Mouse (Mus musculus) neural tube, embryonic 10.5 days (tissue): Measurements from ENCODE around the gene Zfp445.

Experiments
- DNase-seq: peaks from one replicate; pipeline ENCODE4 v3.0.0-alpha.2; 2017; ENCODE audit warnings: low spot score; ENCODE audit errors: extremely low spot score

Gene Zfp445

DNA sequence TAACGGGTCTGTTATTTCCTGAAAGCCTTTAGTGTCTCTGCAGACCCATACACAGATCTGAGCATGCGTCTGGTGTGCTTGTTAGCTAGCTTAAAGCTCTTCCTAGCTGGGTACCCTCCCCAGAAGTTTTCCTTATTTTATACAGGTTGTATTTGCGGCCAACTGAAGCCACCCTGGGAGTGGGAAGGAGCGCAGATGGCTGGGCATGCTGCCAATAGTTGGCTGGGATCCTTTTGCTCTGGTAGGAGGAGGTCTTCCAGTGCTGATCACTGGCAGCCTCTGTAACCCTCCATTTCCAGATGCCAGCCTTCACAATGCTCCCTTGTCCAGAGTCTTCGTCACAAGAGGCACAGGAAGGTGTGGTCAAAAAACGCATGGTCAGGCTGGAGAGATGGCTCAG is 29.0 kb downstream of the Zfp445 start:
- DNase-seq: no peak

DNA sequence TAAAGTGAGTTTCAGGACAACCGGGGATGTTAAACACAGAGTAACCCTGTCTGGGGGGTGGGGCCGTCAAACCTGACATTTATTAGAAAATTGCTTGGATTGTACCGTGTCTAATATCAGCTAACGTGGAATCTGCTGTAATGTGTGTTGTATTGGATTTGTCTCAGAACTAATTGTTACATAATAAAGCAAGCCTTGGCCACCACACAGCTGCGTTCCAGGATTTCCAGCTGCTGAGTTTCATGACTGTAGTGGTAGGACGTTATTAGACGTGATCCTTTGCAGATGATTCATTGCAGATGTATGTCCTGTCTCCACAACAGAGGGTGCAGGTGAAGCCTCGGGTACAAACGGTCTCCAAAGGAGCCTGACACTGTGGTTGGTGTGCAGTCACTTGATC is 29.7 kb downstream of the Zfp445 start:
- DNase-seq: no peak

DNA sequence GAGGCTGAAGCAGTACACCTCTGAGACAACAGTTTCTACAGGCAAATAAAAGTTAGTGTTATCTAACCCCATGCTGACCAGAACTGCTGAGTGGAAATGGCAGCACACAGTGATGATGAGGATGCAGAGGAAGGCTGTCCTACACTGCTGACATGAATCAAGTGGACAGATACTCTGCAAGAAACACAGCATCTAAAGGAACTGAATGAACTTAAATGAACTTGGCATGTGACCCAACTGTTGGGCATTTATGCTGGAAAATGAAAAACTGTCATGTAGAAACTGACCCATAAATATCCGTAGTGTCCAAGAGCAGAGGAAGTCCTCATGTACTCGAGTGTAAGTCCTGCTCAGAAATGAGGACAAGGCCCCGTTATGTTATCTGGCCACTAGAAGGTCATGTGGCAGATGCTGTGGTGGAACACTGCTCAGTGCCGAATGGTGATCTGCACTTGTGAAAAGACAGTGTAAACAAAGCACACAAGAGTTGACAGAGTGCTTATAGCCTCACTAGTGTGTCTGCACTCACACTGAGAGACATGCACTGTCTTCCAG is 35.9 kb downstream of the Zfp445 start:
- DNase-seq: no peak

DNA sequence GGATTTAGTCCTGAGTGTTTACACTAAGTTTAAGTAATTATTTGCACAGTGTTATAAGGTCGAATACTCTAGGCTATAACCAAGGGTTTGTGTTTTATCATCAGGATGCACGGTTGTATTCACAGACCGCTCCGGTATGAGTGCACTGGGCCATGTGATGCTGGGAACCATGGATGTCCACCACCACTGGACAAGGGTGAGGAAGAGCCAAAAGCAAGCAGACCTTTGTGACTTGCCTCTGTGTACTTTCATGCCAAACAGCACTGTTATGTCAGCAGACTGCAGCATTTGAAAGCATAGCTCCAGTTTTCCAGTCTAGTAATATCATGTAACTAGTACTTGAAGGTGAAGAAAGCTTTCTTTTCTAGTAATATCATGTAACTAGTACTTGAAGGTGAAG is 39.1 kb downstream of the Zfp445 start:
- DNase-seq: no peak

DNA sequence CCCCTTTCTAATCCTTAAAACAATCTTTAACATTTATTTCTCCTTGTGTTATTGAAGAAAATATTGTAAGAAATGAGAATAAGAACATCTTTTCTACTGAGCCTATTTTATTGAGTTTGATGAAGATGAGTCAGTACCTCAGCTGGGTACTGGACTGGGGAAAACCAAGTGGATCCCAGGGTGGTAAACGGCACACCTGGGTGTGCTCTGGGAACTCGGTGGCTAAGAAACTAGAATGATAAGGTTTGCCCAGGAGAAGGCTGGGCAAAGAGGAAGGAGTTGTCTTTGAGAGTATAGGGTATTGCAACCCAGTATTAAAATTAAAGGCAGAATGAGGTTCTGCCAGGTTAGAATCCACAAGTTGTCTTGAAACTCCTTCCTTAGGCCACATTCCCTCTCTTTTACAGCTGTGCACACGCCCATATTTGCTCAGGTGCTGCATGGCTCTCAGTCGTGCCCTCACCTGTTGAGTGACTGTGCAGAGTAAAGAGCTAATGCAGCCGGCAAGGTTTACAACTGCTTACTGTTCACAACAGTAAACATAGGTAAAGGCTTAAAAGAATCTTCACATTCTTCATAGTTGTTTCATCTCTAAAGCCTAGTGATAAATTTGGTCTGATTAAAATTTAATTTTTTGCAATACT is 42.3 kb downstream of the Zfp445 start:
- no peak for DNase-seq

DNA sequence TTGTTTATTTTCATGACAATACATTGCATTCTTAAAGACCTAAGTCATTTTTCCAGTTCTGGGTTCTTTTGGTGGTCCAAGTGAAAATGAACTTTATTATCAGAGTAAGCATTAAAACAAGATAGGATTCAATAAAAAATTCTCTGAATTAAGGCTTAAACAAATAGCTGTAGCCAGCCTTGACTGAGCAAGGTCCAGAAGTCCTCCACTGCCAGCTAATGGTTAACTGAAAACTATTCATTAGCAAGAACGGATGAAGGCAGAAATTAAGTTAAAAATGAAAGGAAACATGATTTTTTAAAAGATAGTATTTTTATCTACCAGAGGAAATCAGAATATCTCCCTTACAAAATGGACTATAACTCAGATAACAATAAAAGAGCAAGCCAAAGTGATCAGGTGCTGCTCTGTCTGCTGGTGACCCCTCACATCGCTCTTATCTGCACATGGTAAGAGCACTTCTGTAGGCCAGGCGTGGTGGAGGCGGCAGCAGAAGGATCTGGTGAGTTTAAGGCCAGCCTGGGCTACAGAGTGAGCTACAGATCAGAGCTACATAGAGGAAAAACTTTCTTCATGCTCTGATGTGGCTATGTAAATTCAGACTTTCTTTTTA is 50.5 kb downstream of the Zfp445 start:
- no peak for DNase-seq

DNA sequence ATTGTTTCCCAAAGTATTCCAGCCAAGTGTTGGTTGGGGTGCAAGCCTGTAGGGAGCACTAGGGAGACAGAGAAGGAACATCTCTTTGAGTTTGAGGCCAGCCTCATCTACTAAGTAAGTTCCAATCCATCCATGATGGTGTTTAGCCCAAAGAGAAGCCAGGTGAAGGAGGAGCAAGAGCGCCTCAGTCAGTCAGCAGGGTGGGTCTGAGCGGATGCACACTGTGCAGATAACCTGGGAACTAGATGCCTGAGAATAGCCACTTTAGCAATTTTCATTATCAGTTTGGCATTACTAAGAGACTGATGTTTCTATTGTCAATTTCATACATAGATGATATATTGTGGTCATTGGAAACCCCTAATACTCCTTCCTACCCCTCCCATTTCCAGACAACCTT is 51.0 kb downstream of the Zfp445 start:
- DNase-seq: no peak

DNA sequence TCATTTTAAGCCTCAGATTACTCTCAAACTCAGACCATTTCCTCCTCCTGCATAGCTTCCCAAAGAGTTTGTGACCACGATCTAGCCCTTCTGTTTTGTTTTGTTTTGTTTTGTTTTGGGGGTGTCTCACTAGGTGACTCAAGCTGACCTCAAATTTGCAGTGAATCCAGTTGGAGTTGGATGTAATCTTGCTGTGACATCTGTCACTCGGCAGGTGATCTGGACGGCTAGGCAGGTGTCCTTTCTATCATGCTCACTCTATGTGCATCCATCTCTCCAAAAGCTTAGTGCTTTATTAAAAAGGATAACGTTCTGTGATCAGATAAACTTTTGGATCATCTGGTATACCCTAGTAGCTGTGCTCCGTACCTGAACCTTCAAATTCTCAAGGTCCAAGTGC is 53.4 kb downstream of the Zfp445 start:
- no peak for DNase-seq

DNA sequence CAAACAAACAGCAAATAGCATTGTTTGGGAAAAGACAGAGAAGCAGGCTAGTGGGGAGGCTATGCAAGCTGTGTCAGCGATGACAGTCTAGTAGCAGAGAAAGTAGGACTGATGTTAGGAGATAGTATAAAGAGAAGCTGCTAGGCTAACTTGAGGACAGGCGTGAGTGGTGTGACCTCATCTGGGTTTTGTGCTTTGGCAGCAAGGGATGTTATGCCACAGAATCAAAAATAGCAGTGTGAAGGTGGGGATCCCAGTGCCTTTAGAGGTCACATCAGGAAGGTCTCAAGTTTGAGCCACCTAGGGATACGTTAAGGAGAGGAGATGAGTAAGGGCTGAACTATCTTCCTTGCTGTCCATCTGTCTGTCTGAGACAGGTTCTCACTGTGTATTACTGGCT is 55.6 kb downstream of the Zfp445 start:
- no peak for DNase-seq

DNA sequence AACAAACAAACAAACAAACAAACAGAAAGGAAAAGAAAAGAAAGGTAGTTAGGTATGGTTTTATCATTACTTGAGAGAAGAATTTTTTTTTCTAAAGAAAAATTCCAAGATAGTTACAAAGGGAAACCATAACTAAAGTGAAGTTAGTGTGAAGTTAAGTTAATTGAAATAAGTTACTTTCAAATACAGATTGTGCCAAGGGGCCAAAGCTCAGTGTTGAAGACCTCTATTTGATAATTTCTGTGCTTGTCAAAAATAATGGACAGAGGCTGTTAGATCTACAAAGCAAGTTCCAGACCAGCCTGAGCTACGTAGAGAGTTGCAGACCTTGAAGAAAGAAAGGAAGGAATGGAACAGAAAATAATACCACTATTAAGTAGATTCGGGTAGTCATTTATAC is 58.6 kb downstream of the Zfp445 start:
- DNase-seq: no peak

DNA sequence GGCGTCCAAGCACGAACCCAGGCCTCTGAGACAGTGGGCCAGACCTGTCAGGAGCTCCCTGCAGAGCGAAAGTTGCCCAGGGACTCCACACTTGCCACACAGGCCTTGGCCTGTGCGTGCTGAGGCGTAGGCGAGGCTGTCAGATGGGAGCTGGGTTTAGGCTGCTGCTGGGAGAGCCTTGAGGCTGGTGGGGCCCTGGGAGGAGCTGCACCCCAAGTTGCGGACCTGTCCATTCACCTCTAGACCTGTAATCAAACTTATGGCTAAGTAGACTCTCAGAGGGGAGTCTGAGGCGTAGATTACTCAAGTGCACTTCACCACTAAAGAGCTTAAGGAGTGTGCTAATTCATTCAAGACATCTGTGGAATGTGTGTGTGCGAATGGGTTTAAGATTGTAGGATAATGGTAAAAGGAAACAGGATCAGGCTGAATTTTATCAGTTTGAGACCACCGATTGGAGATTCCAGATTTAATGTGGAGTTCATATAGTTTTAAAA is 59.9 kb downstream of the Zfp445 start:
- no peak for DNase-seq

DNA sequence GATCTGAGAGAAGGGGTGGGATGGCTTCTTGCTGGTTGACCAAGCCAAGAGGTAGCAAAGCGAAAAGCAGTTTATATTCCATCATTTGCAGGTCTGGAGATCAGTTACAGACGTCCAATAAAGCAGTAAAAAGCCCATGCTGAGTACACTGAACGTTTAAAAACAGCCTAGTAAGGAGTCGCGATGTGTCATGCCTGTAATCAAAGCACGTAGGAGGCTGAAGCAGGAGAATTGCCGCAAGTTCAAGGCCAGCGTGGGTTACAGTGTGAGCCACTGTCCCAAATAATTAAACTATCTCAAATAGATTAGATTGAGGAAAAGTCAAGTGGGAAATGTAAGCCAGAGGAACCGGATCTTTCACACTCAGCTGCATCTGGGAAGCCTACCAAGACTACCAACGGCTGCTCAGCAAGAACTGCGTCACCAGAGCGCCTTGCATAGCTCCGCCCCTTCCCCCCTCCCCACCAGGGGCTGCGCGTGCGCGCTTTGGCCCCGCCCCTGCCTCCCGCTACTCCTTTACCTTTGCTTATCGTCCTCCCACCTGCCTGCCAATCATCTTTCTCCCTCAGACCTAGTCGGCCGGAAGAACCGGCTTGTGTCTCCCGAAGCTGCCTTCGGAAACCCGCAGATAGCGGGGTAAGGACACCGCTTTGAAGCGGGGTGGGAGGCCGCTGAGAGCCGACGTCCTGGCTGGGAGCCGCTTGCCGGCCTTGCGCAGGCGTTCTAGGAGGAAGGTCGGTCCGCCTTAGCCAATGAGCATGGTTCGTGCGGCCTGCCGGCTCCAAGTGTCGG is 60.6 kb downstream of the Zfp445 start, which contains the start of gene Tcaim:
Gene Tcaim (plus strand): TSS at position 487 of the 792 bp plus-strand sequence.
- peak; percentile 91 for DNase-seq
